Mouse (Mus musculus): Measurements from ENCODE around the gene Krt77.

GRCm38 (mm10) chr15:101874383-101874782 is 4.9 kb upstream of the Krt77 start:
- TF ChIP-seq MEF2A (IDR thresholded peaks at IDR 0.05; ENCODE audit: borderline replicate concordance, low read depth, low read length) (no peak), ZNF384 (IDR thresholded peaks at IDR 0.05; ENCODE audit: low read depth, low read length) (no peak), KAT2A (IDR thresholded peaks at IDR 0.05; ENCODE audit: insufficient replicate concordance, low read length) (no peak), TCF12 (IDR thresholded peaks at IDR 0.05; ENCODE audit: low read depth, low read length) (no peak), PAX5 (IDR thresholded peaks at IDR 0.05; ENCODE audit: low read length) (no peak), BHLHE40 (IDR thresholded peaks at IDR 0.05; ENCODE audit: low read depth, low read length) (no peak), POLR2A (IDR thresholded peaks at IDR 0.05; ENCODE audit: low read depth, low read length) (no peak), CHD1 (IDR thresholded peaks at IDR 0.05; ENCODE audit: low read depth, low read length) (no peak), EP300 (IDR thresholded peaks at IDR 0.05; ENCODE audit: low read length) (no peak), CTCF (conservative IDR thresholded peaks at IDR 0.05 in 1 of 2, IDR thresholded peaks at IDR 0.05 in 1 of 2; ENCODE audit: low read depth in 2 of 2, low read length in 2 of 2) (no peak), ETS1 (conservative IDR thresholded peaks at IDR 0.05; ENCODE audit: low read depth, low read length) (no peak), SMC3 (IDR thresholded peaks at IDR 0.05; ENCODE audit: low read depth, low read length) (no peak), RAD21 (IDR thresholded peaks at IDR 0.05; ENCODE audit: low read depth, low read length) (no peak), POLR2AphosphoS2 (IDR thresholded peaks at IDR 0.05; ENCODE audit: low read depth, low read length) (no peak)
